ENCODE assay signal across 8 mouse cellular contexts in genomic region chr17:46254106-46254505, GRCm38 (mm10). TPM values are rescaled to one million over a fixed set of nuclear protein-coding genes. Genes with fewer than 3 reads are reported as not detected.
DNase-seq lines count a peak whose midpoint lies in the region; ATAC-seq and TF ChIP-seq lines count a peak whose summit lies in the region.

No protein-coding gene starts in this region.

- peak overlapping the region; percentile 84 for H3K9ac ChIP-seq in hindbrain, embryonic 14.5 days
- peak overlapping the region; percentile 82 for H3K9ac ChIP-seq in midbrain, embryonic 13.5 days (replicated peaks)

- no peak for TF ChIP-seq CTCF in left cerebral cortex, adult 2 months (IDR thresholded peaks at IDR 0.05)

- no peaks in the 10 kb centered on the region for H3K9me3 ChIP-seq in hindbrain, embryonic 14.5 days (ENCODE audit: control insufficient read depth, low read length)
- H3K9me3 ChIP-seq in midbrain, embryonic 13.5 days: no peaks in the 10 kb centered on the region

- intact Hi-C loops in left cerebral cortex, adult 2 months (cut with DNase I): no loop called here

- peak; percentile 63 to 82 for DNase-seq in adrenal gland, adult (ENCODE audit: inconsistent age in 2 of 2, low spot score in 1 of 2)
- DNase-seq in adrenal gland, adult 8-10 months: no peak
- DNase-seq in left cerebral cortex, adult 2 months (ENCODE audit: extremely low spot score in 1 of 2, low spot score in 2 of 2): peak; percentile 40 to 58
- DNase-seq in left cerebral cortex, adult 11 months (ENCODE audit: low spot score): no peak
- peak; percentile 50 for DNase-seq in brain, adult 2 months (ENCODE audit: low read depth, low spot score)
- DNase-seq in hindbrain, embryonic 14.5 days (ENCODE audit: low spot score): no peak
- peak; percentile 64 for DNase-seq in thymus, postnatal 4 days

- H3K4me2 ChIP-seq in hindbrain, embryonic 14.5 days (replicated peaks): peak overlapping the region; percentile 96
- H3K4me2 ChIP-seq in midbrain, embryonic 13.5 days (replicated peaks): peak overlapping the region; percentile 98

- H3K27me3 ChIP-seq in hindbrain, embryonic 14.5 days (ENCODE audit: control insufficient read depth, insufficient read depth, low read length): no peaks in the 10 kb centered on the region
- peaks cover 6% of the 10 kb centered on the region for H3K27me3 ChIP-seq in midbrain, embryonic 13.5 days

- ATAC-seq in hindbrain, embryonic 14.5 days (ENCODE audit: low FRiP score): no peak; the same call in none of the 2 replicates
- peak; percentile 51 for ATAC-seq in midbrain, embryonic 13.5 days

- H3K36me3 ChIP-seq in hindbrain, embryonic 14.5 days (replicated peaks; ENCODE audit: control insufficient read depth, insufficient read depth): peaks cover 56% of the 10 kb centered on the region
- H3K36me3 ChIP-seq in midbrain, embryonic 13.5 days: peaks cover 62% of the 10 kb centered on the region

- H3K4me3 ChIP-seq in left cerebral cortex, adult 2 months: peak overlapping the region; percentile 77
- H3K4me3 ChIP-seq in hindbrain, embryonic 14.5 days (replicated peaks; ENCODE audit: low read length): peak overlapping the region; percentile 82
- H3K4me3 ChIP-seq in midbrain, embryonic 13.5 days (replicated peaks): peak overlapping the region; percentile 82

- under 1% methylated on average over 47 of the region's 54 CpGs for WGBS in hindbrain, embryonic 14.5 days
- 0% methylated on average over 42 of the region's 54 CpGs for WGBS in midbrain, embryonic 13.5 days

- H3K4me1 ChIP-seq in hindbrain, embryonic 14.5 days (replicated peaks; ENCODE audit: control insufficient read depth, insufficient read depth, low read length): peaks cover 19% of the 10 kb centered on the region
- H3K4me1 ChIP-seq in midbrain, embryonic 13.5 days (replicated peaks): peaks cover 33% of the 10 kb centered on the region

- H3K27ac ChIP-seq in left cerebral cortex, adult 2 months: peak overlapping the region; percentile 91
- H3K27ac ChIP-seq in hindbrain, embryonic 14.5 days: peak overlapping the region; percentile 78
- H3K27ac ChIP-seq in midbrain, embryonic 13.5 days: peak overlapping the region; percentile 70

RNA-seq across cellular contexts. Expression of gene Lrrc73, which starts 0.8 kb away (rescaled TPM):
- total RNA-seq in adrenal gland, adult 8-10 months (2022): 1 to 10 TPM; 4.1 to 7.5 (median 6.0) TPM
- total RNA-seq in left cerebral cortex, adult 2 months (2021): 10 to 100 TPM; 63.4 to 63.7 TPM
- polyA plus RNA-seq in hindbrain, embryonic 14.5 days (2014; fragmentation: Nextera tagmentation; extraction: Ambion mirVana): 15.1 and 18.1 TPM in 2 replicates
- 7.5 and 8.2 TPM in 2 replicates for polyA plus RNA-seq in midbrain, embryonic 13.5 days (2015; fragmentation: Nextera tagmentation; extraction: Ambion mirVana)

RNA-seq across cellular contexts. Expression of gene Yipf3, which starts 6.2 kb away (rescaled TPM):
- total RNA-seq in adrenal gland, adult 8-10 months (2022): 100 to 1,000 TPM; 157 to 205 (median 185) TPM
- 10 to 100 TPM; 85.5 to 87.6 TPM for total RNA-seq in left cerebral cortex, adult 2 months (2021)
- polyA plus RNA-seq in hindbrain, embryonic 14.5 days (2014; fragmentation: Nextera tagmentation; extraction: Ambion mirVana): 91.6 and 97.2 TPM in 2 replicates
- polyA plus RNA-seq in midbrain, embryonic 13.5 days (2015; fragmentation: Nextera tagmentation; extraction: Ambion mirVana): 87.3 and 91.6 TPM in 2 replicates

RNA-seq across cellular contexts. Expression of gene Polr1c, which starts 6.3 kb away (rescaled TPM):
- 100 to 1,000 TPM in 2 of 4 experiments, 10 to 100 TPM in 2; 83.8 to 116 (median 104) TPM for total RNA-seq in adrenal gland, adult 8-10 months (2022)
- total RNA-seq in left cerebral cortex, adult 2 months (2021): 10 to 100 TPM; 38.1 to 40.4 TPM
- polyA plus RNA-seq in hindbrain, embryonic 14.5 days (2014; fragmentation: Nextera tagmentation; extraction: Ambion mirVana): 75.4 and 80.1 TPM in 2 replicates
- polyA plus RNA-seq in midbrain, embryonic 13.5 days (2015; fragmentation: Nextera tagmentation; extraction: Ambion mirVana): 92.8 and 99.0 TPM in 2 replicates

RNA-seq across cellular contexts. Expression of gene Tjap1, which starts 28.7 kb away (rescaled TPM):
- 10 to 100 TPM; 49.3 to 72.6 (median 54.6) TPM for total RNA-seq in adrenal gland, adult 8-10 months (2022)
- total RNA-seq in left cerebral cortex, adult 2 months (2021): 10 to 100 TPM; 38.4 to 60.3 TPM
- 22.3 and 25.8 TPM in 2 replicates for polyA plus RNA-seq in hindbrain, embryonic 14.5 days (2014; fragmentation: Nextera tagmentation; extraction: Ambion mirVana)
- 31.3 and 37.2 TPM in 2 replicates for polyA plus RNA-seq in midbrain, embryonic 13.5 days (2015; fragmentation: Nextera tagmentation; extraction: Ambion mirVana)

RNA-seq across cellular contexts. Expression of gene Dlk2, which starts 43.1 kb away (rescaled TPM):
- total RNA-seq in adrenal gland, adult 8-10 months (2022): under 1 TPM in 3 of 4 experiments, not detected in 1; 0.25 to 0.56 (median 0.38) TPM
- 10 to 100 TPM; 66.1 to 82.1 TPM for total RNA-seq in left cerebral cortex, adult 2 months (2021)
- 18.9 and 20.9 TPM in 2 replicates for polyA plus RNA-seq in hindbrain, embryonic 14.5 days (2014; fragmentation: Nextera tagmentation; extraction: Ambion mirVana)
- 7.3 and 7.5 TPM in 2 replicates for polyA plus RNA-seq in midbrain, embryonic 13.5 days (2015; fragmentation: Nextera tagmentation; extraction: Ambion mirVana)

Comparison
In these comparisons a context has a peak if more than half of its experiments do, and no peak if none do; other contexts are left out.
1. DNase-seq: peak in adrenal gland, adult (2 of 2), left cerebral cortex, adult 2 months (2 of 2), brain, adult 2 months (single experiment) and thymus, postnatal 4 days (single experiment); none in adrenal gland, adult 8-10 months (single experiment), left cerebral cortex, adult 11 months (single experiment) and hindbrain, embryonic 14.5 days (single experiment).
2. RNA of gene Lrrc73, which starts 0.8 kb away (total RNA-seq): 63.4 to 63.7 TPM in left cerebral cortex, adult 2 months; 4.1 to 7.5 TPM in adrenal gland, adult 8-10 months; every median in the first group is over 4 times any median in the second.
3. Peak in every context shown above with its lines, with median percentiles within 50 percentile points of each other: H3K27ac ChIP-seq and H3K4me3 ChIP-seq.